Mouse (Mus musculus) fat pad, adult 2 months (tissue): ENCODE data around the gene Gal3st1.
"Not testable (repeated sequence)": the region's sequence is repeated elsewhere in the genome, so short reads cannot be mapped to it uniquely, and the experiment has no call there.

Source experiments
- DNase-seq: peaks from one replicate; pipeline ENCODE4 v3.0.0-alpha.2; 2011; ENCODE audit warnings: low read depth, low spot score; ENCODE audit errors: extremely low read depth

Gal3st1 gene

DNA sequence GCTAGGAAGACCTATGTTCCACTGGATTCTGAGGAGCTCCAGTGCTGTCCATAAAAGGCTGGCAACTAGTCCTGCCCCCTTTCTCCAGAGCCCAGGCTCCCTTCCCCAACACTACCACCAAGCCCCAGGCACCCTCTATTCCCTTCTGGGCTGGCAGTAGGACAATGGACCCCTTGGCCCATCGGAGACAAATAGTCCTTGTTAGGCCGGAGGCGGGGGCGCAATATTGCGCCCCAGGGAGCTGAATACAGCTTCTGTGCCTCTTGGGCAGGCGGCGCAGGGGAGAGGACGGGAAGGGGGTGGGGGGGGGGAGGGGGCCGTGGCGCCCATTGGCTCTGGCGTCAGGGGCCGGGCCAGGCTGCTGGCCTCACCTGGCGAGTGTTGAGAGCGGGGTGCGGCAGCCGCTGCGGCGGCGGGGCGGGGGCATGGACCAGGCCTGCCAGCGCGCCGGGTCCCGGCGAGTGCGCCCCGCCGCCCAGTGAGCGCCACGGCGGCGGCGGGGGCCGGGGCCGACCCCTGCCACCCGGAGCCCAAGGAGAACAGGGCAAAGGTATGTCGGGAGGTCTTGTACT is at the start of gene Gal3st1:
Gene Gal3st1, plus strand, starts transcription at position 346 of the 572 bp plus-strand sequence.
- no peak for DNase-seq

- no peak for DNase-seq
Observed at GRCm38 (mm10) chr11:3933756-3934285, 49.6 kb upstream of the Gal3st1 start.

DNA sequence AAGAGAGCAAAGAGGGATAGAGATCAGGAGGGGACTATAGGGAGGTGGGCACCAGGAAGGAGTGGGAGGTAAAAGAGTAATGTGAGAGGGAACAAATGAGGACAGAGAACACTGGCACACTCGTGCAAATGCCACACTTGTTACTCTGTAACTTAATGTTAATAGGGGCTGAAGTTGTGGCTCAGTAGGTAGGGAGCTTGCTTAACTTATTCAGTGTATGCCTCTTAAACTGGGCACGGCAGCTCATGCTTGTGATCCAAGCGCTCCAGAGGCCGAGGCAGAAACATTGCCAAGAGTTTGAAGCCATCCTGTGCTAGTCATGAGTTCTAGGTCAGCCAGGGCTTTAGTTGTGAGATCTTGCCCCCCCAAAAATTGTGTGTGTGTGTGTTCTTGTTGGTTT is 48.3 kb upstream of the Gal3st1 start:
- DNase-seq, result no peak

GRCm38 (mm10) chr11:3936318-3936717 is 47.1 kb upstream of the Gal3st1 start:
- DNase-seq, result no peak

GRCm38 (mm10) chr11:3937321-3937874 is 46.0 kb upstream of the Gal3st1 start:
- DNase-seq, result no peak

DNA sequence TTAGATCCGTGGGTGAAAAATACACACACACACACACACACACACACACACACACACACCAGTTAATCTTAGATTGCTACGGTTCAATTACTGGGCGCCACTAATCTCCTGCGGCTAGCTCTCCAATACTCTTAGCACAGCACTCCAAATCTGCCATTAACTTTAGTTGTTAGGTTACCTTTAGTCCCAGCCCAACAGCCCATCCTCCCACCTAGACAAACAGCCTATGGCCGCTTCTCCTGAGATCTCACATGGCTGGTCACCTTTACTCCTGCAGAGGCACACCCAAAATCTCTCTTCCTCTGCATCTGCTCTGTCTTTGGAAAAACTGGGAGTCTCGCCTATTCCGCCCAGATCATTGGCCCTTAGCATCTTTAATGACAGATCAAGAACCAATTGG is 42.1 kb upstream of the Gal3st1 start:
- DNase-seq, result no peak

DNA sequence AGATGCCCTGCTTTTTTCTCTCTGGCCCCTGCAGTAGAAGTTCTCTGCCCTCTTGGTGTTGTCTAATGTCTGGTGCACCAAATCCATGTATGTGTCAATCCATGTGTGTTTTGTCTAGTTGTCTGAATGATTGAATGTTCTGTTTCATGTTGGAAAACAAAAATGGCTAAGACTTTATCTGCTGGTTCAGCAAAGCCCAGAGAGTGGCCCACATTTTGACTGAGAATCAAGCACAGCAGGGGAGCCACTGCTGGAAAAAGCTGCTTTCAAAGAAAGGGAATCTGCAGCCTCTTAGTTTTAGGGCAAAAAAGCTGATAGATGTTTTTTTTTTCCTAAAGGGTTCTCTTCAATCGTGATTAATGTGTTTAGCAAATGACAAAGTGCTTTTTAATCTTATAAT is 37.0 kb upstream of the Gal3st1 start:
- DNase-seq, result no peak

- not testable (repeated sequence) for DNase-seq
Observed at GRCm38 (mm10) chr11:3954876-3955275, 28.6 kb upstream of the Gal3st1 start.

- DNase-seq, result not testable (repeated sequence)
Observed at GRCm38 (mm10) chr11:3955371-3955770, 28.1 kb upstream of the Gal3st1 start.

GRCm38 (mm10) chr11:3960901-3961300 is 22.5 kb upstream of the Gal3st1 start:
- DNase-seq, result no peak

- DNase-seq, result no peak
Observed at GRCm38 (mm10) chr11:3961761-3962160, 21.7 kb upstream of the Gal3st1 start.

DNA sequence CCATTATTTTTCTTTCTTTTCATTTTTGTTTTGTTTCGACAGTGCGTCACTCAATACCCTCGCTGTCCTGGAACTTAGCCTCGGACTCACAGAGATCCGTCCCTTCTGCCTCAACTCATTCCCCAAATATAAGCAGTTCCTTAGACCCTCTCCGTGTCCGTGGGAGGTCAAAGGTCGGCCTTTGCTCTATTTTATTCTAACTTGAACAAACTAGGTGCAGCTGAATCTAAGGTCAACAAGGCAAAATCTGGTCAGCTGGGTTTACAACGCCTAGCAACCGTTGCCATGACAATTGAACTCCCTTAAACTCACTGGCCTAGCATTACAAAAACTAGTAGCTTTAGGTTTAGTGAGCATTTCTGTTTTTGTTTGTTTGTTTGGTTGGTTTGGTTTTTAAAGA is 20.3 kb upstream of the Gal3st1 start:
- DNase-seq, result no peak

DNA sequence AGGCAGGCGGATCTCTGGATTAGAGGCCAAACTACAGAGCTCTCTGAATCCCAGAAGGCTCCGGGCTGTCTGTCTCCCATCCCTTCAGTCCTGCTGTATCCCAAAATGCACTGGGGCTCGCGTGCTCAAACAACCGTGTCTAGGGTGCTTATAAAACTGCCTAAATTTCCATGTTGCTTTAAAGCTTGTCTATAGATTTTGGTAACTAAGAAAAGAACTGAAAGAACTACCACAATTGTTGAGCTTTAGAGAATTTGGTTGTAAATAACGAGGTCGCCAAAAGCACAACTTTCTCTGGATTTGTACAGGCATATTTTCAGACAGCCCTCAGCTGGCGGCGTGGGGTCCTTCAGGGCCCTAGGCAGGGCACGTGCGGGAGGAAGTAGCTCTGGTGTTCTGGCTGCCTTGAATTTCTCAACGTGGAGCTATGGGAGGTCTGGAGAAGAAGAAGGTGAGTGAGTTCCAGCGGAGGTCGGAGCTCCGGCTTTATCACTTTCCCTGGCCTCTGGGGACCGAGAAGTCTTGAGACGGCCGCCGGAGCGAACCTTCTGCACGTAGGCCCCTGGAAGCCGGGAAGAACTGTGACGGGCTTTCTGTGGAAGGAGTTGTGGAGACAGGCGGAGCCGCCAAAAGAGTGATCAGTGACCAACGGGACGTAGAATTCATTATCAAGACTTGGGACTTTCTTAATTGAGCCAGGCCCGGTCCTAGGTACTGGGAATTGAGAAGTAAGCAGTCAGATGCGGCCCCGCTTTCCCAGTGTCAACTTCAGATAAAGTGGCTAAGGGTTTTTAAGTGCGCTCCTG is 19.6 kb upstream of the Gal3st1 start, which contains the start of gene Pes1:
Gene Pes1, plus strand, starts transcription at position 366 of the 806 bp plus-strand sequence.
- DNase-seq, result peak; percentile 36

DNA sequence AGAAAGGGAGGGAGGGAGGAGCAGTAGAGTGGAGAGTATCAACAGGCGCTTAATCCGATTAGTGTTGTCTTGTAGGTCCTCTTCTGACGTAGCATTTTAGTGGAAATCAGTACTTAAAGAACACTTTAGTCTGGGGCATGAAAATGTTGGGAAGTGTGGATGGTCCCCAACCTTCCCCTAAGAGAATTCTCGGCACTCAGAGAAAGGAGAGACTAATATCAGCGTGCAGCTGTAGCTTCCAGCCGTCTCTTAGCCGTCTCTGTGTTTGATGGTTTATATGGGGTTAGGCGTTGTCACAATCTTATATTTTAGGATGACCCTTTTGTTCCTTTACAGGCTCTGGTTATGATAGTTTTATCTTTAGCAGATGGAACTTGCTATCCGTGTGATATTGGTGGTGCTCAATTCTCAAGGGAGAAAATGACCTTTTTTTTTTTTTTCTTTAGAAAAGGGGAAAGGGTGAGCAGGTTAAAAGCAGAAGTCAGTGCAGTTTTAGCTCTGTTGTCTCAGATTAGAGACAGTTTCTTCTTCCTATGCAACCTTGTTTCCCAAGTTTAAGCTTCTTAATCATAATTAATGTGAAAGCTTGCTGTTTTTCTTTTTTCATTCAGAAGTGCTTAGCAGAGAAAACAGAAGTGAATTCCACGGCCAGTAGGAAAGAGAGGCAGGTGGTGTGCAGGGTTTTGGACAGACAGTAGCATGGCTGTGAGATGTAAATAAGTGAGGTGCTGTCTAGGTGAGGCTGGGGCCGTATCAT is 18.8 kb upstream of the Gal3st1 start:
- DNase-seq, result no peak

DNA sequence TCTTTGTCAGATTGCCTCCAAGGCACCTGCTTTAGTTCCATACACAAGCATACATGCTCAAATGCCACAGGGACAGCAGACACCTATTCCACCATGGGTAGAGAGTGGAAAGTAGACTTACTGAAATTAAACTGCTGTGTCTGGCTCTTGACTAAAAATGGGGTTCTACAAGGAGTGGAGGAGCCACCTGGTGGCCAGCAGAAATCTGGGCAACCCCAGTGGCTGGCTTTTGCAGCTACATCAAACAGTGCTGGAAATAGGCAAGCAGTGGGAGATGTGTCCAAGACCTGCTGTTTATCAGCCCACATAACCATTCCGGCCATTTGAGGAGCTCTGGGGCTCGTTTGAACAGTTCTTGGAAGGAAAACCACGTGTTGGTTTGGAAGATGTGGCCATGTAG is 13.6 kb upstream of the Gal3st1 start:
- DNase-seq, result no peak

- DNase-seq, result no peak
Observed at GRCm38 (mm10) chr11:3970361-3970760, 13.1 kb upstream of the Gal3st1 start.

DNA sequence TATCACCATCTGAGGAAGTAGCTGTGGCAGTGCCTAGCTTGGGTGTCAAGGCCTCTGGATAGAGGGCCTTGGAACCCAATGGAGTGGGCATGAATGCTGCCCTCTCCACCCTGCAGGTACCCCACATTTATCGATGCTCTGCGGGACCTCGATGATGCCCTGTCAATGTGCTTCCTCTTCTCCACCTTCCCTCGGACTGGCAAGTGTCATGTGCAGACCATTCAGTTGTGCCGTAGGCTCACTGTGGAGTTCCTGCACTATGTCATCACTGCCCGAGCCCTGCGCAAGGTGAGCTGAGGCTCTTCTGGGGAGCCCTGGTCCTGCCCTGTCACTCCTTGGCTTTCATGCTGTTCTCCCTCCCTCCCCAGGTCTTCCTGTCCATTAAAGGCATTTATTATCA is 10.4 kb upstream of the Gal3st1 start:
- no peak for DNase-seq

- DNase-seq, result no peak
Observed at GRCm38 (mm10) chr11:3974311-3974710, 9.1 kb upstream of the Gal3st1 start.

GRCm38 (mm10) chr11:3976678-3977077 is 6.8 kb upstream of the Gal3st1 start, which contains the start of gene 4930556J24Rik:
TSS of gene 4930556J24Rik (minus strand) at chr11:3976778.
- no peak for DNase-seq

- DNase-seq, result no peak
Observed at GRCm38 (mm10) chr11:3978421-3978820, 5.0 kb upstream of the Gal3st1 start.

DNA sequence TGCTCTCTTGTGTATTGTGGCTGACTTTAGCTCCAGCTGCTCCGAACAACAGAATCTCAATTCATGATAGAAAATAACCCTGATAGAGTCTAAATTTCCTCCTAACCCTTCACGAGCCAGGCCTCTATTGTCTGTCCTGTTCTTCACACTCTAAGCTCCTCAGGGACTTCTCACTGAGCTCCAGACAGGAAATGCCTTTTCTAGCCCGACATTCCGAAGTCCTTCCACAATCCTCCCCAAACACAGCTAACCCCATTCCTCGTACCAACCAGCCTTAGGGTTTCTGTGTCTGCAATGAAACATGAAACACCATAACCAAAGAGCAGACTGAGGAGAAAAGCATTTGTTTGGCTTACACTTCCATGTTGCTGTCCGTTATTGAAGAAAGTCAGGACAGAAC is 1.9 kb upstream of the Gal3st1 start:
- DNase-seq, result no peak
